Mouse (Mus musculus) right cerebral cortex, adult 18-20 months (tissue): Measurements from ENCODE around the gene Hist2h3c2.
"Not testable (repeated sequence)": the region's sequence is repeated elsewhere in the genome, so short reads cannot be mapped to it uniquely, and the experiment has no call there.

ENCODE experiments used
- DNase-seq: peaks from one replicate; pipeline ENCODE4 v3.0.0; 2022; ENCODE audit warnings: mixed read lengths

Gene Hist2h3c2

DNA sequence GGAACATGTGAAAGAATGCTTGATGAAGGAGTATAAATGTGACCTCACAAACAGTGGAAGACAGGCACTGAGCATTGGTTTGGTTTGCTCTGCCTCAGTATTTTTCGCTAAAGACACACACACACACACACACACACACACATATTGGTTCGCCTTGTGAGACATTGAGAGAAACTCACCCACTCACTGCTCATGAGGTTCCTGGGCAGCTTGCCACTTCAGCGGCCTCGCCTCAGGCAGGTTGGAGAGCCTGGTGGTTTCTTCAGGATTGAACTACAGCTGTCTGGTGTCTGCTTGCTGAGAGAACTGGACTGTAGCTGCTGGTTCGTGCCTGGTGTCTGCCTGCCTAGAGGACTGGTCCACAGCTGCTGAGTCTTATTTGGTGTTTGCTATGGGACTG lies 21.3 kb upstream of the Hist2h3c2 start:
- no peak for DNase-seq

- DNase-seq: no peak
Observed at GRCm38 (mm10) chr3:96257190-96257589, 18.3 kb upstream of the Hist2h3c2 start.

DNA sequence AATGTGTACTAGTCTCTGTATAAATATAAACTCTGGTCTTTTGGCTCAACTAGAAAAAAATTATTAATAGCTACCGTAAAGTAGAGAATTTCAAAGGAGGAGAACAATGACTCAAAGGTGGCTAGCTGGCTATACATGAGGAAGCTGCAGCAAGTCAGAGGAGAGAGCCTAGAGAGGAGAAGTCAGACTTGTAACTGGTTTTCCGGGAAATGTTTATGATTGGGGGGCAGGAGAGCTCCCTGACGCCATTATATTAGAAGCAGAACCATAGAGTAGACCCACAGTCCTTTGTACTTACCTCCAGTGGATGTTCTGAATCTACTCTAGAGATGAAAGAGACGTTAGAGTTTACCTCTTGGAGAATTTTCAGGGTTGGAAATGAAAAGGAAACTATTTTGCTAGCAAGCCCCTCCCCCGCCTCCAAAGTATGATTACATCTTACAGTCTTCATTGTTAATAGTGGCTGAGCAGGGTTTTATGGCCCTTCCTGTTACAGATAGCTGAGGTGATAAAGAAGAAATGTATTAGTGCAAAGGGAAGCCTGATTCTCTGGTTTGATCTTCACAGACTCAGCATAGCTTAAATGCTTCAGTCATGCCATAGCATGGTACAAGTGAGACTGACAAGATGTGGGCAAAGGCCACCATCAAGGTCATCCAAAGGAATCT lies 17.1 kb upstream of the Hist2h3c2 start:
- DNase-seq: no peak

- no peak for DNase-seq
Observed at GRCm38 (mm10) chr3:96254683-96255355, 15.9 kb upstream of the Hist2h3c2 start.

- no peak for DNase-seq
Observed at GRCm38 (mm10) chr3:96251787-96252186, 12.9 kb upstream of the Hist2h3c2 start.

DNA sequence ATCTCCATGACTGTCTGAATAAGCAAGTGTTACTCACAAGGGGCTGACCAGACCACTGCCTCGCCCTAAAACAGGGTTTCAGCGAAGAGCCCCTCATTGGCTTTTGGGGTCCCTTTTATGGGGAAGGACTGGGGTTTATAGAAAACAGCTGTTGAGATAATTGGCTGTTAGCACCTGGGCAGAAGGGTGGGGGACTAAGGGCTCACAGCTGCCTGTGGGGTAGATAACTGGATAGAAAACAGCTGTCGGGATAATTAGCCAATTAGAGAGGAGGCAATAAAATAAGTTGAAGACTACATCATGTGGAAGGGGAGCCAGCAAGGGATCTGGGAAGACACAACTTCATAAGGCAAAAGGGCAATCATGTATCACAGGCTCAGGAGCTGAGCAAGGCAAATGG lies 12.0 kb upstream of the Hist2h3c2 start:
- no peak for DNase-seq

GRCm38 (mm10) chr3:96249034-96249345 lies 10.1 kb upstream of the Hist2h3c2 start:
- DNase-seq: no peak

GRCm38 (mm10) chr3:96248141-96249033 lies 9.5 kb upstream of the Hist2h3c2 start:
- no peak for DNase-seq

DNA sequence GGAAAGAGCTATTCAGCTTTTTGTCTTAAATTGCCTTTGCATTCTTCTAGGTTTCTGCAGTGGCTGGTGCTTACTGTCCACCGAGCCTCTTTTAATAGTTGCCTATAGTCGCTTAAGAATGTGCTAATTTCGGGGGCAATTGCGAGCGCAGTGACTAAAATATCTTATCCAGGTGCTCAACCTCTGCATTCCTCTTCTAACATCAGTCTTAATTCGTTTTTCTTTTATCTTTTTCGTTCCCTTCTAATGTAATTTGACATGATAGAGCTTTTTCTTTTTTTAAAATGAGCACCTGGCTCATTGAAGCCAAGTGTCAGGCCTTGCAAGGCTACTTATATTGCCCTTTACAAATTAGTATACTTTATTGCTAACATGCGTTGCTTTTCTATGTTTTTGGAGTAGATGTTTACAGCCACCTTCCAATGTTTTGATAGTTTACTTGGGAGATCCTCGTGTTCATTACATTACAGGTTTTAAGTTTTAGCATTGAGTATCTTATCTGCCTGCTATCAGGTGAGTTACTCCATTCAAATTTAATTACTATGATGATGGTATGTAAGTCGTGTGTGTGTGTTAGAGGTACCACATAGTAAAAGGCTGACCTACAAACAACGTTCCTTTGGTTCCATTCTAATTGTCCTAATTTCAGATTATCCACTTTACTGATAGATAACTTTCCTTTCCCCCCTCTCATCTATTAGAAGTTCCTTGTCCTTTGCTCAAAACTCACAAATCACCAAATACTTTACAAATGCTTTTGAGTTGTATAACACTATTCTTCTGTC lies 8.6 kb upstream of the Hist2h3c2 start:
- no peak for DNase-seq

- not testable (repeated sequence) for DNase-seq
Observed at GRCm38 (mm10) chr3:96246427-96246856, 7.5 kb upstream of the Hist2h3c2 start, which contains the start of gene Hist2h3c1. Gene Hist2h3c1, plus strand, starts transcription at chr3:96246685.

DNA sequence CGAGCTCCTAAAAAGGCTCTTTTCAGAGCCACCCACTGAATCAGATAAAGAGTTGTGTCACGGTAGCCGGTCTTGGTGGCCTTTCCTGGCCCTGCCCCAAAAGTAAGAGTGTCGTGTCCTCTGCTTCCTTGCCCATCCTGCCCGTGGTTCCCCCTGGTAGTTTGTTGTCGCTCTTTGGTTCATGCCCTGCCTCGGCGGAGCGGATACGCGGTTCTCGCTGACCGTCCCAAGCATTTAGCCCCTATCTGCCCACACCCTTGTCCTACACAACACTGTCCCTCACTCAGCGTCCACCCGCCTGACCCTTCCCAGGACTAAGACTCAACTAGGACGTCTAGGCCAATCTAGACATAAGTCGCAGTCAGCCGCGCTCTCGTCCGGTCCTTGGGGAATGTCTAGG lies 7.1 kb upstream of the Hist2h3c2 start:
- not testable (repeated sequence) for DNase-seq

DNA sequence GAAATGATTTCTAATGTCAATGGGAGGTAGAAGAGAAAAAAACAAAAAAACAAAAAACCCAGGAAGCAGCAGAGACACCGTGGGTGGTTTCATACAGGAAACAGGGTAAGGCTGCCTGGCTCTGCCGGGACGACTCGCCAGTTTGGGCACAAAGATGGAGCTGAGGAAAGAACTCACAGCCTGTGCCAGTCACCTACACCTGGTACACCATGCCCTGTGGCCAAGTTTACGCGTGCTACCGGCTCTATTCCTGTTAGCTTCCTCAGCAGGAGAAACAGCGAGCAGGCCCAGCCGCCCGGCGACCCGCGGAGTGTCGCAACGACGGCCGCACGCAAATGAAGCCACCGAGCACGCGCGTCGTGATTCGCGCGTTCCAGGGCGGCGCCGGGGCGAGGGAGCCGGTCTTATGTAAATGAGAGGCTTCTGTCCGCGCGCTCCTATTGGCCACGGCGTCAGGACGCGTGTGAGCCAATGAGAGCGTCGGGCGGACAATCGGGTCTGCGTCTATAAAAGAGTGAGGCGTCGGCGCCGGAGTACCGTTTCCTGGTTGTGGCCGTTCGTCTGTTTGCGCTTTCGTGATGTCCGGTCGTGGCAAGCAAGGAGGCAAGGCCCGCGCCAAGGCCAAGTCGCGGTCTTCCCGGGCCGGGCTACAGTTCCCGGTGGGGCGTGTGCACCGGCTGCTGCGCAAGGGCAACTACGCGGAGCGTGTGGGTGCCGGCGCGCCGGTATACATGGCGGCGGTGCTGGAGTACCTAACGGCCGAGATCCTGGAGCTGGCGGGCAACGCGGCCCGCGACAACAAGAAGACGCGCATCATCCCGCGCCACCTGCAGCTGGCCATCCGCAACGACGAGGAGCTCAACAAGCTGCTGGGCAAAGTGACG lies 6.3 kb upstream of the Hist2h3c2 start, which contains the start of gene Hist2h2aa1:
TSS of gene Hist2h2aa1 (plus strand) at position 495 of the 884 bp plus-strand sequence.
- DNase-seq: peak; percentile 86

- no peak for DNase-seq
Observed at GRCm38 (mm10) chr3:96243921-96244572, 5.1 kb upstream of the Hist2h3c2 start.

- DNase-seq: no peak
Observed at GRCm38 (mm10) chr3:96240799-96241197, 1.9 kb upstream of the Hist2h3c2 start.

- peak; percentile 96 for DNase-seq
Observed at GRCm38 (mm10) chr3:96239949-96240798, 1.2 kb upstream of the Hist2h3c2 start, which contains the start of gene Hist2h2aa2. Gene Hist2h2aa2, minus strand, starts transcription at chr3:96240276.

DNA sequence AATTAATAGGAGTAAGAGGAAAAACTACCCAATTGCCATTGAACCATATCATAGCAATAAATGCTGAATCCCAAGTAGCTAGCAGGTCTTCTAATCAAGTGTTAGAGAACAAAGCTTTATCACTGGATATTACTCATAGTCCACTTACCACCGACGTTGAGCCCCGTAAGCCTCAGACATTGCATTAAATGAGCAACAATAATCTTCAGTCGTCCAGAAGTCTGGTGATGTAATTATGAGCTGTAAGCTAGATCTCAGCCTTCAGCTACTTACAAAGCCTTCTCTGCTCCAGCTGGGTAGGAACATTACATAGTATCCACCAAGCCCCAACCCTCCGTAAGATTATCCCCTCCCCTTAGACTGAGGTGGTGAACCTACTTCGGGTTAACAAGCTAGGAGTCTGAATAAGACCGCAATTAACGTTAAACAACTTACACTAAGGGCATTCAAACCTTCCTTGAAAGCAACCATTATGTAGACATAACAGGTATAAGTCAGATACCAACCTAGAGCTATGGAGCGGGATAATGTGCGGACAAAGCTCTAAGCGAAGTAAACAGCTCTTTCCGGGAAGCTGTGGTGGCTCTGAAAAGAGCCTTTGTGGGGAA lies 919 bp downstream of the Hist2h3c2 start:
- no peak for DNase-seq

GRCm38 (mm10) chr3:96237335-96237903 lies 1.5 kb downstream of the Hist2h3c2 start:
- no peak for DNase-seq

DNA sequence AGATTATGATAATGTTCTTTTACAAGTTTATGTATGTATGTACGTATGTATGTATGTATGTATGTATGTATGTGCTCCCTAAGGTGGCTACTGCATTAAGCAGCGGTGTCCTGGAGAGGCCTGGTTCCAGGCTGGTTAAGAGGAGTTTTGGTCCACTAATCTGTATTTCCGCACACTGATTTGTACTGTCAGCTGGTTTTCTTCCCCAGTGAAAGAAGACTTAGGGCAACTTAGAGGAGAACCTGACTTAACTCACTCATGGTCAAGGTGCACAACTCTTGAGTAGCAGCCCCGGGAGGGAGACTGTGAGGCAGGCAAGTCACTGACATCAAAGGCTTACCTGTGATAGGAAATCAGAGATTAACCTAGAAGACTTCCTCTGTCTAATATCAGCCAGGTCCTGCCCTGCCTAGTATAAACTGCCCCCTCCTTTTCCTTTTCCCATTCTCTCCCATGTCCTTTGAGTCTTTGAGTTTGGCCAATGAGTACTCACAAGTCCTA lies 2.0 kb downstream of the Hist2h3c2 start:
- DNase-seq: no peak

DNA sequence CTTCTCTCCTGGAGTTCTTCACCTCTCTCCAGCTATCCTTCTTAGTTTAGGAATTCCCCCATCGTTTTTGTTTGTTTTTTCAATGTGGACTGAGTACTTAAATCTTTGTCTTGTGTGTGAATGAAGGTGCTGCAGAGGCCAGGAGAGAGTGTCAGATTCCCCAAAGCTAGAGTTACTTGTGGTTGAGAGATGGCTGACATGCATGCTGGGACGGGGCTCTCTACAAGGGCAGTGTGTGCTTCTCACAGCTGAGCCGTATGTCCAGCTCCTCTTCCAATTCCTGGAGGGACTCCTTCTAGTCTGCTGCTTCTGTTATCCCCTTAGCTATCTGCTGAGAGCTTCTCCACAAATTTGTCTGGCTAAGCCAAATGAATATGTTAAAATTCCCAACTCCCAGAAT lies 3.1 kb downstream of the Hist2h3c2 start:
- no peak for DNase-seq
